Mouse (Mus musculus): ENCODE measurements around the gene Rph3a.

DNA sequence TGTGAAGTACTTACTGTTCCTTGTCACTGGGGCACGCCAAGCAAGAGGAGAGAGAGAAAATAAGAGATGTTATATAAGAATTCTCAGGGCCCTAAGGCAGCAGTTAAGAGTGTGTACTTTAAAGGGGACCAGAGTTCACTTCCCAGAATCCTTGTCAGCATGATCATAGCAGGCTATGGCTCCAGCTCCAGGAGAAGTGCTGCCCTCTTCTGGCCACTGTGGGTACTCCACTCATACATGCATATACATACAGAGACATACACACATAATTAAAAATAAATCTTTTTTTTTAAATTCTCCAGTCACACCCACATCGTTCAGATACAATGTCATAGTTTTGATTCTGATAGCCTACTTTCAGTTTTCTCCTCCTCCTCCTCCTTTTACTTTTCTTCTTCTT lies 29.8 kb downstream of the Rph3a start:
- TF ChIP-seq GATA1 (IDR thresholded peaks at IDR 0.05; ENCODE audit: borderline replicate concordance, low read length) (no peak), FLI1 (IDR thresholded peaks at IDR 0.05; ENCODE audit: low read length) (no peak)

Data from megakaryocyte, embryonic 14.5 days (primary cell).